Mouse (Mus musculus) stomach, postnatal 0 days (tissue): ENCODE data around the gene BC028528. TPM values are rescaled to one million over a fixed set of nuclear protein-coding genes. Genes with fewer than 3 reads are reported as not detected.
"Not testable (repeated sequence)": the region's sequence is repeated elsewhere in the genome, so short reads cannot be mapped to it uniquely, and the experiment has no call there.

Experiments
- ATAC-seq: fragments of 200-750 bp; cut with Nextera tagmentation; 2 replicates; pipeline ENCODE4 v1.8.0; 2017; ENCODE audit not compliant: low FRiP score, low TSS enrichment
- DNase-seq: peaks from one replicate; pipeline ENCODE4 v3.0.0-alpha.2; 2016; ENCODE audit warnings: low spot score
- H3K27ac ChIP-seq: fragments of 300-500 bp; sonication (generic); replicated peaks from 2 replicates; pipeline ENCODE4 v1.5.1; 2014; ENCODE audit warnings: mild to moderate bottlenecking, control low read depth
- H3K27me3 ChIP-seq: fragments of 300-500 bp; sonication (generic); 2 replicates; pipeline ENCODE4 v1.6.1; 2014; ENCODE audit warnings: low read length; ENCODE audit not compliant: control insufficient read depth, insufficient read depth
- H3K36me3 ChIP-seq: fragments of 300-500 bp; sonication (generic); 2 replicates; pipeline ENCODE4 v1.6.1; 2014; ENCODE audit warnings: low read length, mixed read lengths; ENCODE audit not compliant: control insufficient read depth, insufficient read depth
- H3K4me1 ChIP-seq: fragments of 300-500 bp; sonication (generic); replicated peaks from 2 replicates; pipeline ENCODE4 v1.6.1; 2014; ENCODE audit warnings: antibody characterized with exemption; ENCODE audit not compliant: control insufficient read depth, insufficient read depth
- H3K4me2 ChIP-seq: fragments of 300-500 bp; sonication (generic); replicated peaks from 2 replicates; pipeline ENCODE4 v1.6.1; 2014; ENCODE audit warnings: low read depth, mild to moderate bottlenecking, control low read depth, moderate library complexity
- H3K4me3 ChIP-seq: fragments of 300-500 bp; sonication (generic); 2 replicates; pipeline ENCODE4 v1.5.1; 2014; ENCODE audit warnings: low read depth, low read length, control low read depth
- H3K9ac ChIP-seq: fragments of 300-500 bp; sonication (generic); 2 replicates; pipeline ENCODE4 v1.6.1; 2014; ENCODE audit warnings: mild to moderate bottlenecking, low read length, control low read depth, mixed read lengths
- H3K9me3 ChIP-seq: fragments of 300-500 bp; sonication (generic); 2 replicates; pipeline ENCODE4 v1.6.1; 2016; ENCODE audit warnings: low read length; ENCODE audit not compliant: control insufficient read depth
- CTCF ChIP-seq: IDR thresholded peaks from 2 replicates; pipeline ENCODE4 v1.5.1; 2016; ENCODE audit warnings: antibody characterized with exemption, low read depth, mild to moderate bottlenecking, moderate library complexity
- EP300 ChIP-seq: optimal IDR thresholded peaks from 2 replicates; pipeline ENCODE3; 2016; ENCODE audit warnings: antibody characterized with exemption
- WGBS: fragments of 180-500 bp; shearing (Covaris S2); extraction: QIAGEN DNeasy Blood & Tissue Kit; methylation state at CpG from one replicate; pipeline ENCODE4 v1.1.7; 2014; 5-methylcytosine and 5-hydroxymethylcytosine counted together
- polyA plus RNA-seq: library from polyadenylated mRNA; unstranded; fragments of >200 nt; fragmentation: Nextera tagmentation; extraction: Ambion mirVana; gene quantifications from 2 replicates; pipeline ENCODE4 v1.2.1, GENCODE M21; 2015

The BC028528 gene
- polyA plus RNA-seq, 1 experiment from 2014 or later, result 14.8 TPM

GRCm38 (mm10) chr3:95899800-95900524, 8.2 kb upstream of the BC028528 start:
- 61% methylated on average over 13 of the region's 13 CpGs for WGBS
- no peak for DNase-seq
- 0 out of 2 replicates have a peak, but pooled peaks cover 5% of the 10 kb centered on the region for H3K36me3 ChIP-seq
- H3K9ac ChIP-seq, result no peak overlapping the region
- no peak overlapping the region for H3K4me3 ChIP-seq
- H3K9me3 ChIP-seq, result no peaks in the 10 kb centered on the region
- TF ChIP-seq CTCF (no peak), EP300 (no peak)
- ATAC-seq, result no peak
- no peak overlapping the region for H3K27ac ChIP-seq
- no peaks in the 10 kb centered on the region for H3K4me1 ChIP-seq
- H3K27me3 ChIP-seq, result no peaks in the 10 kb centered on the region
- no peak overlapping the region for H3K4me2 ChIP-seq

DNA sequence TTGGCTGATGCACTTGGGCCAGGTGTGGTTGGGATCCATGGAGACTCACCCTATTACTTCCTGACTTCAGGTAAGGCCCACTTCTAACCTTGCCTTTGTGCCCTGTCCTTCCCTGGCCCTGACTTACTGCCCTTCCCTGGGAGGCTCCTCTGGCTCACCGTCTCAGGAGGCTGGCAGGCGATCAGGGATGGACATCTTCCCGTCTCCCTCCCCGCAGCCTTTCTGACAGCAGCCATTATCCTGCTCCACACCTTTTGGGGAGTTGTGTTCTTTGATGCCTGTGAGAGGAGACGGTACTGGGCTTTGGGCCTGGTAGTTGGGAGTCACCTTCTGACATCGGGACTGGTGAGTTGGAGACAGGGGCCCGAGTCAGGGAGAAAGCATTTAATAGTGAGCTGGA, 3.7 kb upstream of the BC028528 start:
- H3K4me3 ChIP-seq, H3K4me1 ChIP-seq, H3K27ac ChIP-seq, ATAC-seq, H3K9ac ChIP-seq, H3K36me3 ChIP-seq, DNase-seq, H3K4me2 ChIP-seq, H3K27me3 ChIP-seq, H3K9me3 ChIP-seq: not testable (repeated sequence)
- 85% methylated on average over 7 of the region's 7 CpGs for WGBS

DNA sequence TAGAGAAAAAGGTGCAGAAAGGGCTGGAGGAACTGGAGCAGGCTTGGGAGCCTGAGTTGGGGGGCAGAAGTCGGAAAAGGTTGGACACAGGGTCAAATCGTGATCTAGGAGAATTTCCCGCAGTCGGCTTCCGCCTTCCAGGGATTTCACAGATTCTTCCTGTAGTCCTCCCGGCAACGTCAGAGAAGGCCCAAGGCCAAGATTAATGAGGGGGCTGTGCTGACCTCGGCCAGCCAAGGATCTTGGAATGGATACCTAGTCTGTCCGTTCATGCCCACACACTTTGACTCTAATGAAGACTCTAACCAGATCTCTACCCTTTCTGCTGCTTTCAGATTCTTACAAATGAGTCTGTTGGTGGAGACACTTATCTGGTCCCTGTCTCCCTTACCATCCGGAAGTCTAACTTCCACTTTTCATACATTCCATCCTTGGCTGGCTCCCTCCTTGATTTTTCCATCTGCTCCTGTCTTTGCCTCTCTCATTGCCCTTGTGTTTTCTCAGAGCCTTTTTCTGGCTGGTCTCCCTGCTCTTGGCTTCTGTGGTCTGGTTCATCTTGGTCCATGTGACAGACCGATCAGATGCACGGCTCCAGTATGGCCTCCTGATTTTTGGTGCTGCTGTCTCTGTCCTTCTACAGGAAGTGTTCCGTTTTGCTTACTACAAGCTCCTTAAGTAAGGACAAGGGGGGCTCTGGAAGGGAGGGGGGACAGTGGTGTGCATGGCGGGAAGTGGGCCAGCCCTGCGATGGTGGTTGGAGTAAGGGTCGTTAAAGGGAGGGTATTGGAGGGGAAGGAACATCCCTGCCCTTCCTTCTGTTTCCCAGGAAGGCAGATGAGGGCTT, 2.7 kb upstream of the BC028528 start:
- Histone ChIP-seq H3K9ac (peak overlapping the region; percentile 74), H3K27me3 (no peaks in the 10 kb centered on the region), H3K4me2 (peak overlapping the region; percentile 77), H3K4me3 (peak overlapping the region; percentile 58), H3K9me3 (no peaks in the 10 kb centered on the region), H3K36me3 (0 out of 2 replicates have a peak, but pooled peaks cover 5% of the 10 kb centered on the region), H3K4me1 (0 out of 2 replicates have a peak, but pooled peaks cover 3% of the 10 kb centered on the region), H3K27ac (peak overlapping the region; percentile 87)
- TF ChIP-seq CTCF, result no peak
- TF ChIP-seq EP300, result no peak
- ATAC-seq (0 out of 2 replicates have a peak, but pooled peaks have one; percentile 1), DNase-seq (peak; percentile 54)
- WGBS, result 5% methylated on average over 14 of the region's 16 CpGs

- peak within 1 kb of the TSS; percentile 74 for H3K9ac ChIP-seq
- DNase-seq (peak; percentile 96), ATAC-seq (peak; percentile 98)
- H3K4me3 ChIP-seq, result peak within 1 kb of the TSS; percentile 58
- not testable (repeated sequence) for H3K27me3 ChIP-seq, H3K4me1 ChIP-seq, H3K9me3 ChIP-seq, H3K36me3 ChIP-seq
- peak within 1 kb of the TSS; percentile 77 for H3K4me2 ChIP-seq
- H3K27ac ChIP-seq, result peak within 1 kb of the TSS; percentile 87
- under 1% methylated on average over 24 of the region's 43 CpGs for WGBS
These were observed 2.0 kb upstream of the BC028528 start, which contains the start of gene Aph1a for GRCm38 (mm10) chr3:95893606-95894316. Gene Aph1a (plus strand): TSS chr3:95893969.

GRCm38 (mm10) chr3:95893126-95893525, 1.3 kb upstream of the BC028528 start:
- 0 out of 2 replicates have a peak, but pooled peaks cover 3% of the 10 kb centered on the region for H3K4me1 ChIP-seq
- peak overlapping the region; percentile 79 for H3K27ac ChIP-seq
- H3K9me3 ChIP-seq, result no peaks in the 10 kb centered on the region
- WGBS, result 11% methylated on average over 7 of the region's 7 CpGs
- 0 out of 2 replicates have a peak overlapping the region, but pooled peaks have one; percentile 50 for H3K9ac ChIP-seq
- ATAC-seq (no peak), DNase-seq (no peak)
- H3K27me3 ChIP-seq, result no peaks in the 10 kb centered on the region
- peak overlapping the region; percentile 58 for H3K4me3 ChIP-seq
- no peak for TF ChIP-seq CTCF
- TF ChIP-seq EP300, result no peak
- peak overlapping the region; percentile 57 for H3K4me2 ChIP-seq
- H3K36me3 ChIP-seq, result 0 out of 2 replicates have a peak, but pooled peaks cover 4% of the 10 kb centered on the region
